Mouse (Mus musculus): Measurements from ENCODE around the gene Fyb. TPM values are rescaled to one million over a fixed set of nuclear protein-coding genes. Genes with fewer than 3 reads are reported as not detected.
"Not testable (repeated sequence)": the region's sequence is repeated elsewhere in the genome, so short reads cannot be mapped to it uniquely, and the experiment has no call there.

Gene Fyb
- total and polyA plus RNA-seq, 2 experiments from 2014 or later: 2.2 to 3.6 TPM

- H3K27ac ChIP-seq (ENCODE audit: low read depth, low read length): no peak overlapping the region
- H3K36me3 ChIP-seq (ENCODE audit: insufficient read depth, low read length): no peaks in the 10 kb centered on the region
- H3K4me3 ChIP-seq (ENCODE audit: low read depth, low read length): no peak overlapping the region
- H3K27me3 ChIP-seq (ENCODE audit: insufficient read depth, low read length): no peaks in the 10 kb centered on the region
- H3K9me3 ChIP-seq (ENCODE audit: low read length): no peaks in the 10 kb centered on the region
- no peak for TF ChIP-seq CTCF (IDR thresholded peaks at IDR 0.05)
- no peak overlapping the region for H3K9ac ChIP-seq (replicated peaks; ENCODE audit: low read length, poor library complexity, severe bottlenecking)
- H3K4me2 ChIP-seq (ENCODE audit: low read depth, low read length, poor library complexity, severe bottlenecking): no peak overlapping the region
- ATAC-seq (ENCODE audit: low FRiP score): no peak
- no peaks in the 10 kb centered on the region for H3K4me1 ChIP-seq (ENCODE audit: insufficient read depth, low read length)
- 95% methylated on average over 4 of the region's 4 CpGs for WGBS
- no peak for DNase-seq (ENCODE audit: low spot score)
Observed at GRCm38 (mm10) chr15:6584645-6585044, 62.0 kb downstream of the Fyb start.

- not testable (repeated sequence) for H3K36me3 ChIP-seq (ENCODE audit: insufficient read depth, low read length); ATAC-seq (ENCODE audit: low FRiP score); H3K4me3 ChIP-seq (ENCODE audit: low read depth, low read length); DNase-seq (ENCODE audit: low spot score); H3K9ac ChIP-seq (replicated peaks; ENCODE audit: low read length, poor library complexity, severe bottlenecking); H3K4me1 ChIP-seq (ENCODE audit: insufficient read depth, low read length); H3K9me3 ChIP-seq (ENCODE audit: low read length); H3K27me3 ChIP-seq (ENCODE audit: insufficient read depth, low read length); H3K27ac ChIP-seq (ENCODE audit: low read depth, low read length); H3K4me2 ChIP-seq (ENCODE audit: low read depth, low read length, poor library complexity, severe bottlenecking)
- 93% methylated on average over 7 of the region's 7 CpGs for WGBS
Observed at GRCm38 (mm10) chr15:6586351-6586750, 63.7 kb downstream of the Fyb start.

GRCm38 (mm10) chr15:6587526-6587925 is 64.9 kb downstream of the Fyb start:
- H3K4me3 ChIP-seq (ENCODE audit: low read depth, low read length): no peak overlapping the region
- no peak for TF ChIP-seq CTCF (IDR thresholded peaks at IDR 0.05)
- no peak overlapping the region for H3K4me2 ChIP-seq (ENCODE audit: low read depth, low read length, poor library complexity, severe bottlenecking)
- no peak overlapping the region for H3K9ac ChIP-seq (replicated peaks; ENCODE audit: low read length, poor library complexity, severe bottlenecking)
- 86% methylated on average over 3 of the region's 3 CpGs for WGBS
- H3K36me3 ChIP-seq (ENCODE audit: insufficient read depth, low read length): no peaks in the 10 kb centered on the region
- H3K27me3 ChIP-seq (ENCODE audit: insufficient read depth, low read length): no peaks in the 10 kb centered on the region
- H3K27ac ChIP-seq (ENCODE audit: low read depth, low read length): no peak overlapping the region
- H3K9me3 ChIP-seq (ENCODE audit: low read length): no peaks in the 10 kb centered on the region
- DNase-seq (ENCODE audit: low spot score) (no peak), ATAC-seq (ENCODE audit: low FRiP score) (no peak)
- no peaks in the 10 kb centered on the region for H3K4me1 ChIP-seq (ENCODE audit: insufficient read depth, low read length)

- Histone ChIP-seq H3K9me3 (ENCODE audit: low read length) (no peaks in the 10 kb centered on the region), H3K9ac (replicated peaks; ENCODE audit: low read length, poor library complexity, severe bottlenecking) (no peak overlapping the region), H3K4me3 (ENCODE audit: low read depth, low read length) (no peak overlapping the region), H3K4me2 (ENCODE audit: low read depth, low read length, poor library complexity, severe bottlenecking) (no peak overlapping the region), H3K36me3 (ENCODE audit: insufficient read depth, low read length) (no peaks in the 10 kb centered on the region), H3K27ac (ENCODE audit: low read depth, low read length) (no peak overlapping the region), H3K27me3 (ENCODE audit: insufficient read depth, low read length) (no peaks in the 10 kb centered on the region), H3K4me1 (ENCODE audit: insufficient read depth, low read length) (no peaks in the 10 kb centered on the region)
- TF ChIP-seq CTCF (IDR thresholded peaks at IDR 0.05): no peak
- WGBS: 73% methylated on average over 7 of the region's 7 CpGs
- ATAC-seq (ENCODE audit: low FRiP score) (no peak), DNase-seq (ENCODE audit: low spot score) (no peak)
Observed at GRCm38 (mm10) chr15:6588192-6588591, 65.5 kb downstream of the Fyb start.

- ATAC-seq (ENCODE audit: low FRiP score): no peak
- TF ChIP-seq CTCF (IDR thresholded peaks at IDR 0.05): no peak
- Histone ChIP-seq H3K36me3 (ENCODE audit: insufficient read depth, low read length) (no peaks in the 10 kb centered on the region), H3K4me3 (ENCODE audit: low read depth, low read length) (no peak overlapping the region), H3K9me3 (ENCODE audit: low read length) (no peaks in the 10 kb centered on the region), H3K27me3 (ENCODE audit: insufficient read depth, low read length) (no peaks in the 10 kb centered on the region), H3K9ac (replicated peaks; ENCODE audit: low read length, poor library complexity, severe bottlenecking) (no peak overlapping the region), H3K4me2 (ENCODE audit: low read depth, low read length, poor library complexity, severe bottlenecking) (no peak overlapping the region), H3K27ac (ENCODE audit: low read depth, low read length) (no peak overlapping the region), H3K4me1 (ENCODE audit: insufficient read depth, low read length) (no peaks in the 10 kb centered on the region)
- no peak for DNase-seq (ENCODE audit: low spot score)
- WGBS: 92% methylated on average over 4 of the region's 4 CpGs
Observed at GRCm38 (mm10) chr15:6590846-6591451, 68.3 kb downstream of the Fyb start.

GRCm38 (mm10) chr15:6591527-6591926 is 68.9 kb downstream of the Fyb start:
- Histone ChIP-seq H3K27ac (ENCODE audit: low read depth, low read length) (no peak overlapping the region), H3K9ac (replicated peaks; ENCODE audit: low read length, poor library complexity, severe bottlenecking) (no peak overlapping the region), H3K4me1 (ENCODE audit: insufficient read depth, low read length) (no peaks in the 10 kb centered on the region), H3K27me3 (ENCODE audit: insufficient read depth, low read length) (no peaks in the 10 kb centered on the region), H3K4me3 (ENCODE audit: low read depth, low read length) (no peak overlapping the region), H3K36me3 (ENCODE audit: insufficient read depth, low read length) (no peaks in the 10 kb centered on the region), H3K4me2 (ENCODE audit: low read depth, low read length, poor library complexity, severe bottlenecking) (no peak overlapping the region), H3K9me3 (ENCODE audit: low read length) (no peaks in the 10 kb centered on the region)
- 63% methylated on average over 1 of the region's 1 CpGs for WGBS
- ATAC-seq (ENCODE audit: low FRiP score) (no peak), DNase-seq (ENCODE audit: low spot score) (no peak)
- no peak for TF ChIP-seq CTCF (IDR thresholded peaks at IDR 0.05)

Data from midbrain, postnatal 0 days (tissue).